Mouse (Mus musculus) macrophage (primary cell): ENCODE results near the gene Flvcr1. TPM values are rescaled to one million over a fixed set of nuclear protein-coding genes. Genes with fewer than 3 reads are reported as not detected.

Experiments used
- H3K27ac ChIP-seq: fragments of 350-480 bp; formaldehyde crosslinking; 2 replicates; pipeline ENCODE4 v1.9.0; 2021
- H3K36me3 ChIP-seq: fragments of 350-480 bp; formaldehyde crosslinking; 2 replicates; pipeline ENCODE4 v1.9.0; 2021; ENCODE audit errors: inconsistent target
- H3K4me3 ChIP-seq: fragments of 350-480 bp; formaldehyde crosslinking; 2 replicates; pipeline ENCODE4 v1.9.0; 2021; ENCODE audit errors: inconsistent target
- H3K79me2 ChIP-seq: fragments of 350-480 bp; formaldehyde crosslinking; 2 replicates; pipeline ENCODE4 v1.9.0; 2021; ENCODE audit errors: inconsistent target
- WGBS: methylation state at CpG from one replicate; pipeline ENCODE4 v1.1.7; 2026; ENCODE audit warnings: inconsistent platforms; ENCODE audit not compliant: missing documents; 5-methylcytosine and 5-hydroxymethylcytosine counted together
- polyA plus RNA-seq: library from polyadenylated mRNA; stranded (reverse); fragments of 250-400 nt; gene quantifications from 3 replicates; pipeline ENCODE4 v1.2.4, GENCODE M21; 2018; ENCODE audit warnings: inconsistent platforms
- total RNA-seq, 78 experiments: library from RNA; depleted of rRNA; stranded (reverse); fragments of 250-400 nt; gene quantifications; 1 replicate in 9 of 78; 2 replicates in 24 of 78; 3 replicates in 43 of 78; 4 replicates in 2 of 78; pipeline ENCODE4 v1.2.4; 2018; ENCODE audit warnings: inconsistent platforms in 56 of 78

Gene Flvcr1
- 100 to 1,000 TPM in 20 of 26 experiments, 10 to 100 TPM in 6; 35.0 to 275 (median 143) TPM for total RNA-seq (2018; cell fraction: chromatin; rRNA removed)
- 100 to 1,000 TPM in 1 of 26 experiments, 10 to 100 TPM in 25; 32.5 to 109 (median 56.1) TPM for total RNA-seq (2018; cell fraction: cytosol; rRNA removed)
- 100 to 1,000 TPM in 21 of 26 experiments, 10 to 100 TPM in 5; 40.7 to 293 (median 123) TPM for total RNA-seq (2018; cell fraction: nucleus; rRNA removed)
- 58.5 to 74.7 TPM (median 60.7 TPM) in 3 replicates for polyA plus RNA-seq

DNA sequence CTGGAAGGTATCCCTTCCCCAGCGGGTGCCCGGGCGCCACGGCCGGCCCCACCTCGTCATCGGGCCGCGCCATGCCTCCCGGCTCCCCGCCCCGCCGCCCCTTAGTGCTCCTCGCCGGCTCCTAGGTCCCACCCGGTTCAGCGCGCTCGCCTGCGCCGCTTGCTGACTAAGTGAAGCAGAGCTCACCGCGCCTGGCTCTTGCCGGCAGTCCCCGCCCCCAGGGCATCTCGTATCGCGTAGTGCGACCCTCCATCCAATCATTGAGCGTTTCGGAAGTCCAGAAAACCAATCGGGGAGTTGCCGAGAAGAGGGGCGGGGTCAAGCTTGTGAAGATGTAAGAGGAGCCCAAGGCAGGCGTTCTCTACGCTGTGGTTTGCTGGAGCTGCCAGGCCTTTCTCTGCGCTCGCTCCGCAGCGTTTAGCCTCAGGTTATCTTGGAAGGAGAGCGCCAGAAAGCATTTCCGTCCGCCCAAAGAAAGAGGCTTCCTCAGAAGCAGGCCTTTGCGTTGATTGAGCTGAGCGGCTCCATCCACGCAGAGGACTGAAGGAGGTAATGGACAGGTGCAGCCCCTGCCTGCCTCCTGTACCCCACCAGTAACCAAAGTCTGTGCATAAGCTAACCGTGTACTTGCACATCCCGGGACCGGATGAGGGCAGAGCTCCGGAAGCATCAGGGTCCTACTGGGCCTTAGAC is at the start of gene Flvcr1:
Gene Flvcr1, minus strand, starts transcription at position 138 of the 693 bp plus-strand sequence.
- WGBS: 1% methylated on average over 49 of the region's 50 CpGs
- 0 out of 2 replicates have a peak, but pooled peaks cover 8% of the 10 kb centered on the region for H3K36me3 ChIP-seq
- peaks cover 39% of the 10 kb centered on the region for H3K79me2 ChIP-seq
- peak within 1 kb of the TSS; percentile 58 for H3K27ac ChIP-seq
- peak within 1 kb of the TSS; percentile 78 for H3K4me3 ChIP-seq

DNA sequence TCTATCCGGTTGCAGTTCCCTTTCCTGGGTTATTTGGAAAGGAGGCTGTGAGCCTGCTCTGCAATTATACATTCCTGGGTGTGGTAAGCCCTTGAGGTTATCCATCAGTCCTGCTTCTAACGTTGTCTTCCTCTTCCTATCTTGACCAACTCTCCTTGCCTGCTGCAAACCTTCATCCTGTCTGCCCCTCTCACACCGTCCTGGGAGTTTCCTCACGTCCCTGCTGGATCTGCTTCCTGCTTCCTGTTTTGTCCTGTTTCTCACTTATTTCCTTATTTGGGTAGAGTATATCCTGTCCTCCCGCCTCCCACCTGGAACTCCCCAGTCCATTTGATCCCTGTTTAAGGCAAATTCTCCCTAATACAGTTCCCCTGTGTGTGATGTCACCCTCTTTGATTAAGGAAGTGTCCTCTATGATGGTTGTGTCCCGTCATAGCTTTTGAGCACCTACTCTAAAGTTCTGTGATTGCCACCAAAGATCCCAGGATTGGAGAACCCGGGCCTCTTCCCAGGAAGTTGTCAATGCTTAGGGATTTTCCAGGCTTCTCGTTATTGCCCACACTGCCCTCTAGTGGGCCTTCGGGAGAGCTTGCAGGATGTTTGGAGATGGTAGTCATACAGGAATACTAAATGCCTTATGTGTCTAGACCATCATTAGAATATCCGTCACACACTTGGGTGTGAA is 49.4 kb upstream of the Flvcr1 start:
- H3K36me3 ChIP-seq: no peaks in the 10 kb centered on the region
- no peak overlapping the region for H3K4me3 ChIP-seq
- 38% methylated on average over 10 of the region's 10 CpGs for whole genome bisulfite sequencing

DNA sequence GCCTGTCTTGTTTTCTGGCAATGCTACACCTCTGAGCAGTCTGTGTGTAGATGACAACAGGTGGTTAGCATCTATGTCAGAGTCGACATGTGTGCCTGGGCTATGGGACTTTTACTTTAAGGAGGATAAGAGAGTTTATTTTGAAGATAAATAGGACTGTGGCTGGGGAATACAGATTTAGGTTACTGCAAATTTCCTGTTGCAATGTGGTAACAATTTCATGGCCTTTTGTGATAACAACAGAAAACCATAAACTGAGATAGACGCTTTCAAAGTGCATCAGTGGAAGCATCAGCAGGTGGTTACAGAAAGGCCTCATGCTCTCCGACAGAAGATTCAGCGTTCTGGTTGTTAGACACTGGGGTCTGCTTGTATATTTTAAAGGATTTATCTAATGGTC is 47.5 kb upstream of the Flvcr1 start:
- peaks cover 27% of the 10 kb centered on the region for H3K79me2 ChIP-seq
- WGBS: 69% methylated on average over 4 of the region's 4 CpGs
- no peak overlapping the region for H3K4me3 ChIP-seq
- H3K27ac ChIP-seq: peak overlapping the region; percentile 90
- no peaks in the 10 kb centered on the region for H3K36me3 ChIP-seq

More for the DNA sequence above, 49.4 kb upstream of the Flvcr1 start:
- peak overlapping the region; percentile 90 for H3K27ac ChIP-seq
- H3K79me2 ChIP-seq: peaks cover 16% of the 10 kb centered on the region

DNA sequence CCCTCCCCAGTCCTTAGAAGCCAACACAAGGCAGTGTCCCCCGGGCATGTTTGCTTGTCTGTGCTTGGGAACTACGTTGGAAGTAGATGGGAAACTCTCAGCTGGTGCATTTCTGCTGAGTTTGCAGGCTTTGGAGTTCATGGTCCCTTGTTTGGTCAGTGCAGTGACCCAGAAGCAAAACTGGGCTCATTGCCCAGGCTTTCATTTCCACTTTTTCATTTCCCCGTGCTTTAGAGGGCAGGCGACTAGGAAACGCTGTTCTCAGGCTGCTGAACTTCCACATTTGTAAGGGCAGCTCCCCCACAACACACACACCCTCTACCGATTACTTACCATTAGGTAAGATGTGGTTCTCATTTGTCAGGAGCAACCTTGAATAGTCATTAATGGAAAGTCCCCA is 47.0 kb upstream of the Flvcr1 start:
- Histone ChIP-seq H3K4me3 (no peak overlapping the region), H3K79me2 (peaks cover 27% of the 10 kb centered on the region), H3K36me3 (no peaks in the 10 kb centered on the region), H3K27ac (peak overlapping the region; percentile 90)
- 3% methylated on average over 6 of the region's 6 CpGs for WGBS

DNA sequence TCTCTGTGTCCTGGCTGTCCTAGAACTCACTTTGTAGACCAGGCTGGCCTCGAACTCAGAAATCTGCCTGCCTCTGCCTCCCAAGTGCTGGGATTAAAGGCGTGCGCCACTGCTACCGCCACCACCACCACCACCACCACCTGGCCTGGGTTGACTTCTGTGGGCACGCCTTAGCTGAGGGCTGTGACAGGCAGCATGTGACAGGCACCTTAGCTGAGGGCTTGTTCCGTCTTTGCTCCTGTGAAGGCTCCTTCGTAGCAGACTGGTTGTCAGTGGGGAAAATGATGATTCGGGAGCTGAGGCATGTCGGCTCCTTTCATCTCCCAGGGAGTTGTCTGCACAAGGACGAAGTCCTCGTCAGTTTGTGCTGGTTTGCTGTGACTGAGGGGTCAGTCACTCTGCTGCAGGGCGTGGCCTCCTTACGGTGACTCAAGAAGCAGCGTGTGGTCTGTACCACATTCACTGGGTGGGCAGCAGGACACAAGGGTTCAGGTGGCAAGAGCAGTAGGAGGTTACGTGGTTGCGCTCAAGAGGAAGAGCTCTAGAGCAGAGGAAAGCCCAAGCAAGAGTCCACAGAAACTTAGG is 46.5 kb upstream of the Flvcr1 start:
- Histone ChIP-seq H3K79me2 (peaks cover 29% of the 10 kb centered on the region), H3K27ac (peak overlapping the region; percentile 90), H3K4me3 (no peak overlapping the region), H3K36me3 (no peaks in the 10 kb centered on the region)
- WGBS: 73% methylated on average over 16 of the region's 16 CpGs

DNA sequence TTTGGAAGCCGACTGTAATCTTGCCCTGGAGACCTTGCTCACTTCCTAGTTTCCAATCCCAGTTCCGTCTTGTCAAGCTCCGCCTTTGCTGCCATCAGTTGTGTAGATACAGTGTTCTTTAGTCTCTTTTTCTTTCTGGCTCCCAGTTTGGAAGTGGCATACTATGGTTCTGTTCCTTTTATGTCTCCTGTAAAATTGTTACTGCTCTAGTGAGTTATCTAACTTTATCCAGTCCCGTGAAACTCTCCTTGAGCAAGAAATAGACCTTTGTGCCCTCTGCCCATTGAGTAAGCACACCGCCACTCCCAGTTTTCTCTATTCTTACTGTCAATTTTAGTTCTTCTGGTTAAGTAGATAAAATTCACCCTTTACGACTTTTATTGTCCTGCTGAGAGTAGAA is 45.7 kb upstream of the Flvcr1 start:
- Histone ChIP-seq H3K27ac (peak overlapping the region; percentile 90), H3K4me3 (no peak overlapping the region), H3K36me3 (no peaks in the 10 kb centered on the region), H3K79me2 (peaks cover 35% of the 10 kb centered on the region)
- 64% methylated on average over 6 of the region's 6 CpGs for WGBS

DNA sequence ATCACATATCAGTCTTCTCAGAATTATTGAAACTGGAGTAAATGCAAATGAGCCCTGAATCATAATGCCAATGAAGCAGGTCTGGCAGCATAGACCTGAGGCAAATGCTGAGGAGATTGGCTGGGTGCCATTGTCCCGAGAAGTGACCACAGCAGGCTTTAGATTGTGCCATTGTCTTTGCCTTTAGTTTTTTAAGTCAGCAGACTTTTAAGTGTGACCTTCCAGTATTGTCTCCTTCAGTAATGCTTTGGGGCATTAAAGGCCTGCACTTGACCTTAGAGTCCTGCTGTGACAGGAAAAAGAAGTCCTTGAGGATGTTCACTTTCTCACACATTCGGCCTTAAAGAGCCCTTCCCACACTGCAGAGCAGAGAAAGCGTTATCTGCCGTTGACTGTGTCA is 44.3 kb upstream of the Flvcr1 start:
- Histone ChIP-seq H3K4me3 (no peak overlapping the region), H3K79me2 (peaks cover 49% of the 10 kb centered on the region), H3K27ac (peak overlapping the region; percentile 90; the same call in 1 of the 2 replicates), H3K36me3 (no peaks in the 10 kb centered on the region)
- WGBS: 92% methylated on average over 4 of the region's 4 CpGs

DNA sequence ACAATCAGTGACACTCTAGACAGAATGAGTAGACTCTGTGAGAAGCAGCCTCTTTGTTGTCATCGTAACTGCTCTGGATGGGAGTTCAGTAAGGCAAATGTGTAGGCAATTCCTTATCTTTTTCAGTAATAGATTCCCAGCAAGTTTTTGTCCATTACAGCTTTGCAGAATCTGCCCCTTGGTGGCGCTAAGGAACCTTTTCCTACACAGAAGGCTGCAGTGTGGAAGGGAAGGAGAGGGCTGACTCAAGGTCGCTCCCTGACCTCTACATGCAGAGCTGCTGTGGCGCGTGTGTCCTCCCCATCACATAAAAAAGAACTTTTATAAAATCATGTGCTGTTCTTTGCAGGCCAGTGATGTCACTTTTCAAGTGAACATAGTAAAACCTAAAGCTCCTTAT is 42.4 kb upstream of the Flvcr1 start:
- 87% methylated on average over 5 of the region's 5 CpGs for WGBS
- Histone ChIP-seq H3K36me3 (no peaks in the 10 kb centered on the region), H3K79me2 (peaks cover 59% of the 10 kb centered on the region), H3K4me3 (no peak overlapping the region), H3K27ac (no peak overlapping the region)

DNA sequence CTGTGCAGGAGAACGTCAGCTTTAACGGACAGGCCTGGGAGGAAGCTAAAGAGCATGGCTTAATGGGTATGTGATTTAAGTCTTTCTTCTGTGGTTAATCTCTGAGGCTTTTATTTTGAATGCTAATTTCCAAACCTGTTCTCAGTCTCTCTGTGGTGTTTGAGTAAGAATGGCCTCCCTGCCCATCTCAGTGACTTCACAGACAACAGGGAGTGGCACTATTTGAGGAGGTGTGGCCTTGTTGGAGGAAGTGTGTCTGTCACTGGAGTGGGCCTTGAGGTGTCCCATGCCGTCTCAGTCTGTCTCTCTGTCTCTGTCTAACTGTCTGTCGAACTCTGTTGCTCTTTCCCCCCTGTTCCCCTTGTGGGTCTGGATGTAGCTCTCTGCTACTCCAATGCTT is 39.2 kb upstream of the Flvcr1 start:
- Histone ChIP-seq H3K4me3 (no peak overlapping the region), H3K79me2 (peaks cover 65% of the 10 kb centered on the region), H3K27ac (no peak overlapping the region), H3K36me3 (no peaks in the 10 kb centered on the region)
- 86% methylated on average over 3 of the region's 4 CpGs for WGBS

DNA sequence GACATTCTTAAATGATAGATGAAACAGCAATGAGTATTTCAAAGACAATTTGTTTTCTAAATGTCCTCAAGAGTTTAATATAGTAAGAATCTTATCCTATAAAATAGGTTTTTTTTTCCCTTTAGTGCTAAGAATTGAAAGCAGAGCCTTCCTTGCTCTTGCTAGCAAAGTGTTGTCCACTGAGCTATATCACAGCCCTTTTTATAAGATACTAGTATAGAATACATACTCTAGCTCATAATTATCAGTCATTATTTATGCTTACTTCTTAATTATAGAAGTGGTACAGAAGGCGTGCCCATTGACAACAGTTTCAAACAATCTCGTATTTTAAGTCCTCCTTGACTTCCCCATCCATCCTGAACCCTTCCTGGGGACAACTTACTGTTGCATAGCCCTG is 38.6 kb upstream of the Flvcr1 start:
- H3K36me3 ChIP-seq: no peaks in the 10 kb centered on the region
- no peak overlapping the region for H3K4me3 ChIP-seq
- WGBS: 83% methylated on average over 2 of the region's 2 CpGs
- H3K27ac ChIP-seq: no peak overlapping the region
- H3K79me2 ChIP-seq: peaks cover 65% of the 10 kb centered on the region

DNA sequence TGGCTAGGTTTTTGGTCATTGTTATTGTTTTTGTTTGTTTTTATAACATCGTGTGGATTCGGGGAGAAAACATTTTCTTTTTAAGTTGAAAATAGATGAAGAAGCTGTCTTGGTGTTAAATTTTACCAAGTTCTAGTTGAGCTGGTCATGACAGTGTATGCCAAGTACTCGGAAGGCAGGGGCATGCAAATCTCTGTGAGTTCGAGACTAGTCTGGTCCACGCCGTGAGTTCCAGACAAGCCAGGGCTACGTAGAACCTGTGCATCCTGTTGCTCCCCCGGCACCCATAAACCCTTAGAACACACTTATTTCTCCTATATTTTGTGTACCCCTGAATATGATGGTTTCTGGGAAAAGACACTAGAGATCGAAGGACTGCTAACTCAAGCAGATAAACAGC is 37.7 kb upstream of the Flvcr1 start:
- Histone ChIP-seq H3K4me3 (peak overlapping the region; percentile 66), H3K79me2 (peaks cover 56% of the 10 kb centered on the region), H3K27ac (peak overlapping the region; percentile 32), H3K36me3 (no peaks in the 10 kb centered on the region)
- WGBS: 65% methylated on average over 9 of the region's 9 CpGs

DNA sequence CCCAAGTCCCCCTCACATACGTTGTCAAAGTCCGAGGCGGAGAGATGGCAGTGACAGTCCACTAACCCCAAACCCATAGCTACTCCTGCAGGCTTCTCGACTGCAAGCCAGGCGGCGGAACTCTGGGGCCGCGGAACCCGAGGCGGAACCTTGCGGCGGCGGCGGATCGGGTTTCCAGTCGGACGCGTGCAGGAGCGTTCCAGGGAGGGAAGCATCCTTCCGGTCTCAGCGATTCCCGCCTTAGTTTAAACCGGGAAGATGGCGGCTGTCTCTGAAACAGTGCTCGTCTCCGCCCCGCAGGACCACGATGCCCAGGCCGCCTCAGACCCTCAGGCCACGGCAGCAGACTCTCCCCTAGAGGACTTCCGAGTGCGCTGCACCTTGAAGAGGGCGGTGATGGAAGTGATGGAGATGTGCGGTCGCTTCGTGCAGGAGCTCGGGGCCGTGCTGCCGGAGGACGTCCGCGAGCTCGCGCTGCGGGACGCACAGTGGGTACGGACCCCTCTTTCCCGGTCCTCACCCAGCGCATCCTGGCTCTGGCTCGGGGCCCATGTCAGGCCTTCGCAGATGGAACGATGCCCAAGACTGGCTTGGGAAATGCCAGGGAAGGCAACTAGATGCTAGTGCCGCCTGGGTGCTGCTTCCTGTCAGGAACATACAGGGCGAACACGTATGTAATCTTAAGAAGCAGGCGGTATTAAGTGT is 37.0 kb upstream of the Flvcr1 start, which contains the start of the genes Tatdn3 and Nsl1:
Gene Tatdn3, minus strand, starts transcription at position 152 of the 705 bp plus-strand sequence.
Gene Nsl1, plus strand, starts transcription at position 232 of the 705 bp plus-strand sequence.
- peak within 1 kb of the TSS; percentile 58 for H3K27ac ChIP-seq
- H3K36me3 ChIP-seq: no peaks in the 10 kb centered on the region
- H3K79me2 ChIP-seq: peaks cover 49% of the 10 kb centered on the region
- under 1% methylated on average over 56 of the region's 56 CpGs for WGBS
- H3K4me3 ChIP-seq: peak within 1 kb of the TSS; percentile 66

DNA sequence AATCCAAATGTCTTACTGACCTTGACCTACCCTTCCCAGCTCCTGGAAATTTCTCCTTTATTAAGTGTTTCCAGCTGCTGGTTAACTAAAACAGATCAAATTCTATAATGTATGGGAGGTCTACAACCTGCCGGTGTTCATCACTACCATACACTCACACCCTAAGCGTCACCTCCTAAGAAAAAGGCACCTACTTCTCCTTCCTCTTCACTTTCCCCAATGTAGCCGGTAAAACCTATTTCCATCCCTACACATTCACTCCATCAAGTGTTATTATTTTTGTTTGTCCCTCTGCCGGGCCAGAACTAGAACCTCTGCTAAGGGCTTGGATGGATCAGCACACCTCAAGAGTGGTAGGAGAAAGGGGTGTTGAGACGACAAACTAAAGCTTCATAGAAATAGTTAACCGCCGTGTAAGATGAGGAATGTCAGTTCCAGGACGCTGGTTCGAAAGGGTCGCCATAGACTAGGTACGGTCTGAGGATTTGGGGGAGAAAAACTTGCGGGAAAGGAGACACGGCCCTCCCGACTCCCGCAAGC is 36.4 kb upstream of the Flvcr1 start:
- Histone ChIP-seq H3K36me3 (no peaks in the 10 kb centered on the region), H3K79me2 (peaks cover 44% of the 10 kb centered on the region), H3K27ac (peak overlapping the region; percentile 58), H3K4me3 (peak overlapping the region; percentile 66)
- WGBS: 5% methylated on average over 15 of the region's 15 CpGs

DNA sequence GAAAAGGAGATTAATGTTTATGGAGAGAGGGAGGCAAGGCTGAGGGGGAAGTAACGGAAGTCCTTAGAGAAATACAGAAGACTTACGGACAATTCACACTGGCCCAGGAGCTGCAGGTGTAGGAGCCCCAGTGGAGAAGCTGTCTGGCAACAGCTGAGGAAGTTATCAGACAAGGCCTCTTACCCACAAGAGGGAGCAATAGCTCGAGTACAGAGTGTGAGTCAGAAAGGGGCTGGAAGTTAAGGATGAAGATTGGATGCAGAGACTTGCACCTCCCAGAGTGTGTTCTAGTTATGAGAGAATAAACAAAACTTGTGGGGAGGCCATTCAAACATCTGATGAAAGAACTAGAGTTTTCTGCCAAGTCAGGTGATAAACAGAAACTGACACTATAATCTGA is 31.5 kb upstream of the Flvcr1 start:
- Histone ChIP-seq H3K36me3 (no peaks in the 10 kb centered on the region), H3K27ac (no peak overlapping the region), H3K79me2 (no peaks in the 10 kb centered on the region), H3K4me3 (no peak overlapping the region)
- WGBS: 73% methylated on average over 3 of the region's 3 CpGs
